Mouse (Mus musculus): ENCODE results near the gene Crb2.
A peak's percentile ranks its signal among the peaks of the same experiment; 100 is the strongest.

The Crb2 gene

DNA sequence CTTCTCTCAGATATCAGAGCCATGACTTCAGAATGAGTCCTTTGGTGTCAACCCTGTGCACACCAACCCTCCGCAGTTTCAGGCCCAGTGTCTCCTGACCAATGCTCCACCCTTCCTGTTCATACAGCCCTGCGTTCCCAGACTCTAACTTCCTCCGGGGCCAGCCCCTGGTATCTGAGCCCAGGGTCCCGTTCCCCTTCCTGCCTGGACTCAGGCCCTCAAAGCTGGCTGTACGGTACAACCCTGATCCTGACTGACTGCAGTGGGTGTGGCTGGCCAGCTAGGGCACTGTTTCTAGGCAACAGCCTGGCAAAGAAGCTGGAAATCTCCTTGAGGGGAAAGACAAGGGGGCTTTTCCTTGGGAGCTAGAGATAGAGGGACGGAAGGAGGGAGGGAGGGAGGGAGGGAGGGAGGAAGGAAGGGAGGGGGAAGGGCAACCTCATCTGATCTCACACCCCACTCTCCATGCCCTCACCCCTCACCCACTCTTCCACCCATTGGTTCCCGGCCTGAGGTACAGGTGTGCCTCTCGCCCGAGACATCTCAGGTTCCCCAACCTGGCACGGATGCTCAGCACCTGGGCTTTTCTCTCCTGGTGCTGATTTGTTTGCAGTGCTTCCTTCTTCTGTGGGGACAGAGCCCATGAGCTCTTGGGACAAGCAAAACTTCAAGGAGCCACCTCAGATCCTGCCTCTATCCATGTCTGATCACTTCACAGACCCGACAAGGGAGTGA, 9.9 kb upstream of the Crb2 start:
- DNase-seq (ENCODE audit: low read depth, low spot score), result peak; percentile 63

DNA sequence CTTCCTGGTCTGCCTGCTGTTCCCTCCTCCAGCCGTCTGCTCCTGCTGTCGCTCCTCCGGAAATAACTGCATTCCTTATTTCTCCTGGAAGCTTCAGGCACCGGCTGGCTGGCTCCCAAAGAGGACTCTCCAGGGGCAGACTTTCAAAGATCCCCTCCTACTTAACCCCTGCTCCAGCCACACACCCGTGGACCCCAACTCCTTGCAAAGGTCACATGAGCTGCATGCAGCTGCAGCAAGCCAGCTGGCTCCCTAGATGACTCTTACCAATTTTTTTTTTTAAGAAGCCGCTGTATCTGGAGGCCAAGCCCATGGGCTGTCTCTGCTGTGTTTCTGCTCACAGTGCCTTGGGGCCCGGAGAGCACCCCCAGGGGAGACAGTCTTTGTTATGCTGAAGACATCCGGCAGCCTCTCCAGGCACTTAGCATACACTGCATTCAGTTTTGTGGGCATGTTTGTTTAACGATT, 8.9 kb upstream of the Crb2 start:
- peak; percentile 80 for DNase-seq (ENCODE audit: low read depth, low spot score)

DNA sequence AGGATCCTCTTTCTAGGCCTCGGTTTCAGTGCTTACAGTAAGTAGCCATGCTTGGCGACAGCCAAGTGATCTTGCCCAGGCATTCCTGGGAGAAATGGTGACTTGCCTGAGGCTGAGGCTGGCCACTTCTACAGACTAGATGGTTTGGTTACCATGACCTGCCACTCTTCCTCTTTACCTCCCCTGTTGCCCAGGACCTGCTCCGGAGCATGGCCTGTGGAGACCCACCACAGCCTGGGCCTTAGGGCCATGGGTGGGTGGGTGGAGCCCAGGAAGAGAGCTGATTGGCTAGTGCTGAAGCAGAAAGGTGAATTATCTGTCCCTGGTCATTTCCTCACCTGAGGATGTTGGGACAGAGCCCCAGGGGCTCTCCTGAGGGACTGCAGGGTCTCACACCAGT, 8.3 kb upstream of the Crb2 start:
- no peak for DNase-seq (ENCODE audit: low read depth, low spot score)

DNA sequence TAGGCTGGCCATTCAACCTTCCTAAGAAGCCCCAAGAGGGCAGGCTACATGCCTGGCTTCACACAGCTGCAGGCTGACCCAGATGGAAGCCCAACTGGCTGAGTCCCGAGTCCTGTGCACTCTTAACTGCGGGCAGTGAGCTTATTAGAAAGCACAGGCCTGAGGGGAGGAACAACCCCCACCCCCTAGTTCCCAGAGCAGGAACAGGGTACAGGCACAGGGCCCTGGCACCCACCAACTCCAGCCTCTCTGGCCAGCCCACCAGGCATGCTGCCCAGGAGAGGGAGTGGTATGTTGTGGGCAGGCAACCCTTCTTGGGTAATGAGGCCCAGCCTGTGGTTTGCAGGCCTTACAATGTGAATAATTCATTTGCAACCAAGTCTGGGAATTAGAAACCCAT, 7.1 kb upstream of the Crb2 start:
- peak; percentile 74 for DNase-seq (ENCODE audit: low read depth, low spot score)

DNA sequence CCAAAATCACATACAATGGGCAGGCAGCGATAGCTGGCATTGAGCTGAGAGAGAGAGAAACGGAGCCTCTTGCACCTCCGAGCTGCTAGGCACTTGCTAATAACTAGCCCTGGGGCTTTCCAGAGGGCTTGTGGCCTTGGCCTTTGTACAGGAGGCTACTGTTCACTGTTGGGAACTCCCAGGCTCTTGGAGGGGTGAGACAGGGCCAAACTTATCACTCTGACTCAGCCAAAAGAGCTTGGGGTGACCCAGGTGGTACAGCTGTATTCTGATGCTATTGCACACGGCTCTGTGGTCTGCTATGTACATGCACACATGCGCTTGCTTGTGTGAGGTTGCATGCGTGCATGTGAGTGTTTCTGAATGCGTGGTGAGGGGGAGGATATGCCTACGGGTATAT, 6.3 kb upstream of the Crb2 start:
- peak; percentile 83 for DNase-seq (ENCODE audit: low read depth, low spot score)

DNA sequence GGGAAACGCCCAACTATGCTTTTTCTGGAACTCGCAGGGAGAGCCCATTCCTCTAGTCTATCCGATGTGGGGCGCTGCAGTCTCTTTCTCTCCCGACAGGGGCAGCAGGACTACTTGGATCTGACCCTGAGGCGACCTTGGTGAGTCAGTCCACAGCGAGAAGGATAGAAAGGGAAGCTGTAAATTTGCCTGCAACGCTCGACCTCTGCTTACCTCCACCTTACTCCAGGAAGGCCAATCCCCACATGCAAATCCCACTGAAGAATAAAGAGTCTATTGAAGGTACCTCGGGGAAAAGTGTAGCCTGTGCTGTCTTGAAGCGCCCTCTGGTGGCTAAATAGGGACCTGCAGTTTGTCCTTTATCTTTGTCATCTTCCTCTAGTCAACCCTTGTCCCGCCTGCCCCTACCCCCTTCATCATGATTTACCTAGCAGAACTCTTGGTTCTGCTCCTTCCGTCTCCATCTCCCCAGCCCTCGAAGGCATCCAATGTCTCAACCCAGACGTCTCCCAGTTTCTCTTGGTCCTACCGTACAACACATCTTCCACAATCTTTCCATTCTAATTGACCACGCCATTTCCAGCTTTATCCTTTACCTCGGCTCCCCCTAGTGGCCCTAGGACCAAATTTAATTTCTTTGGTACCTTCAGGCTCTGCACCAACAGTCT, 4.3 kb upstream of the Crb2 start:
- DNase-seq (ENCODE audit: low read depth, low spot score), result peak; percentile 94

DNA sequence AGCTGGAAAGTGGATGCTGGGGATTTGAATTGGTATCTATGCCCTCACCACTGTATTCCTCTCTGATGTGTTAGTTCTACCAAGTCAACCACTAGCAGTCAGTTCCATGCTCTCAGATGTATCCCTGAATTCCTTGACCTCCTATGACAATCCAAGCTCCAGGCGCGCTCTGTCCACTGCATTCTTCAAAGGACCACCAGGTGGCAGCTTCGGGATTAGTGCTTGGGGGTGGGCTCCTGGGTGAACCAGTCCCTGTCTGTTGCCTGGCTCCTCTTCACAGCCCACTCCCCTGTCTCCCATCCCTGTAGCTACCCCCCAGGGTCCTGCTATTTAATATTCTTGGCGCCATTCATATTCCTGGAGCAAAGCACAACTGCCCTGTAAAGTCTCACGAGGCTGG, 1.5 kb upstream of the Crb2 start:
- no peak for DNase-seq (ENCODE audit: low read depth, low spot score)

DNA sequence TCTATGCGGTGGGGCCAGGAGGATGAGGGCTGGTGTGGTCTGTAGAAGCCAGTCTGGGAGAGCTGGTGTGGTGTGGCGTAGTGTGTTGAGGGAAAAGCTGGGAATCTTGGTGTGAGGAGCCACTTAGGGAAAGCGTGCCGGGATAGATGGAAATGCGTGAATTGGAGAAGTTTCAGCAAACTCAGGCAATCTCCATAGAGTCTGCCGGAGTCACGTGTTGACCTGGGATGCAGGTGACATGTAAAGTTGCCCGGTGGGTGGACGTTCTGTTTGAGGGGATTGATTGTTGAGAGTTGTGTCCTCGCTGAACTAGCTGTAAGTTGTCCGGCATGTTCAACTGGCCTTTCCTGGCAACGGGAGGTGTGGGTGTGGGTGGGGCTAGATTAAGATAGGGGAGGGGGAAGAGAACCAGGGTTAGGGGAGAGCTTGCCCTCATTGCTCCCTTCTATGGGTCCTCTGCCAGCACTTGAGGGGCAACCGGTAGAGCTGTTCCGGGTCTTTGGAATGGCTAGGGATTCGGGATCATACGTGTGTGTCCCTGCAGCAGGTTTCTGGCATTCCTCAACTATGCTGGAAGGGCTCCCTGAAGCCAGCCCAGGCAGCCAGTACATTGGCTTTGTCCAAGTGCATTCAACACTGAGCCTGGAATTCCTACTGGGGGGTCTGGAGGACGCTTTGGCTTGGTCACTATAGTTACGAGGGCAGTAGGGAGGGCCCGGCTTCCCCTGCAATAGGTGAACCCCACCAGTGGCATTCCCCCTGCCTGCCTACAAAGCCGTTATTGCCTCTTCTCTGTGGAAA, 762 bp downstream of the Crb2 start:
- no peak for DNase-seq (ENCODE audit: low read depth, low spot score)

DNA sequence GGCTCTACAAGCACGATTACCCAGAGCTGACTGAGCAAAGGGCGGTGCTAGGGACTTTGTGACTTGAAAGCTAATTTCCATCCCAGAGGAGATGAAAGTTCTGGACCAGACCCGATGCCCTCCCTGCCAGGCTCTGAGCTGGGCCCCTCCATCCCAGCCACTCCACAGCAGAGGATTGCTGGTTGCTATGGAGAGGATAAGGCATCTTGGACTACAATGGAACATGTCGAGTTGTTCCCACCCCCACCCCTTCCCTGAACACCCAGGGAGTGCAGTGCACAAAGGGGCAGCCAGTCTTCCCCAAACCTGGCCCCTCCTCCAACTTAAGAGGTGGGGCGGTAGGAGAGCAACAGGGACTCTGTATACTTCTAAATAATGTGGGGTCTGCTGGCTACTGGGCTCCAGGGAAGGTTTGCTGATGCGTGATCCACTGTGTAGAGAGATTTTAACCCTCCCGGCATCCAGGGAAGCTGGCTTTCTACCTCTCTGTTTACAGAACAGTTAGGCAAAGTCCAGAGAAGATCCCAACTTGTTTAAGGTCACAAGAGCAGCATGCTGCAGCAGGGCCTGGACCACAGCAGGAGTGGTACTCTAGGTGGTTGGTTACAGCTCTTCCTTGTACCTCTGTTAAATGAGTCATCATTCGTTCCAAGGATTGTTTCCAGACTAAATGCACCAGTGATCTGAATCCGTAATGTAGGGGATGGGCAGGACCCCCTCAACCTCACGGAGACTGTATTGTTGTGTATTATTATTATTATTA, 2.1 kb downstream of the Crb2 start:
- no peak for DNase-seq (ENCODE audit: low read depth, low spot score)

DNA sequence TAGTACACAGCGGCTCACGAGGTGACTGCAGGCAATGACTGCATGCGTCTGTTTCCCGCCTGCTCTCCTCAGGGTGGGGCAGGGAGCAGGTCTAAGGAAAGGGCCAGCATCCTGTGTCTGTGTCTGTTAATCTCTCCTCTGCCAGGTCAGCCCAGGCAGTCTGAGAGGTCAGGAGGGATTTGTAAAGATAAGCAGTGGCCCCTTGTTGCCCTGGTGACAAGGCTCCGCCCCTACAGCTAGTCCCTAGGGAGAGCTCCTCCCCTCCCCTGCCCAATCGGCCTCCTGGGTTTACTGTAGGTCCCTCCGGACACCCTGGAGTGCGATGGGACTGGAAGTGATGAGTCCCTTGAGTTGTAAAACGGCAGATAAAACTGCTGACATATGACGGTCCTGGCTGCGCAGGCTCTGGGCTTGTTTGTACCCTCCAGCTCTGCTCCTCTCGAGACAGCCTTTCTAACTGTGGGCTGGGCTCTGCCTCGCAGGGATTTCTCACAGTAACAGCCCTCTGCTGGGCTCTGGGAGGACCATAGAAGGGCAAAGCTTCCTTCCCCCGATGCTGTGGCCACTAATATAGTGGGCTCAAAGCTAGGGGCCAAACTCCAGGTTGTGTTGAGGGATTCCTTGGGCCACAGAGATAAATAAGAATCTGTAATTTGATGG, 4.4 kb downstream of the Crb2 start:
- peak; percentile 50 for DNase-seq (ENCODE audit: low read depth, low spot score)

DNA sequence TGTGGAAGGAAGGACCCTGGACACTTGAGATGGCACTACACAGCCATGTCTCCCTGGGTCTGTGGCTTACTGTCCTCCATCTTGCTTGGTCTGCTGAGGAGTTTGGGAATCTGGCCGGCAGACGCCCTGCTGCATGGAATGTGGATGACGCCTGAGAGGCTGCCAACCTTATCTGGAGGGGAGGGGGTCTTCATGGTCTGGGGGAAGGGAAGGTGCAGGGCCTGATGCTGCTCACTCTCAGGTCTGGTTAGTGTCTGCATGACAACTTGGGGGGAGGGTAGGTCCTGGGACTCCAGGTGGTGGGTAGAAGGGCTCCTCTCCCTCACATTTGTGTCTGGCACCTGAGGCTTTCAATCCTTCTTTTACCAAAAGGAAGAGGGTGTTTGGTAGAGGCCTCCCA, 5.4 kb downstream of the Crb2 start:
- no peak for DNase-seq (ENCODE audit: low read depth, low spot score)

DNA sequence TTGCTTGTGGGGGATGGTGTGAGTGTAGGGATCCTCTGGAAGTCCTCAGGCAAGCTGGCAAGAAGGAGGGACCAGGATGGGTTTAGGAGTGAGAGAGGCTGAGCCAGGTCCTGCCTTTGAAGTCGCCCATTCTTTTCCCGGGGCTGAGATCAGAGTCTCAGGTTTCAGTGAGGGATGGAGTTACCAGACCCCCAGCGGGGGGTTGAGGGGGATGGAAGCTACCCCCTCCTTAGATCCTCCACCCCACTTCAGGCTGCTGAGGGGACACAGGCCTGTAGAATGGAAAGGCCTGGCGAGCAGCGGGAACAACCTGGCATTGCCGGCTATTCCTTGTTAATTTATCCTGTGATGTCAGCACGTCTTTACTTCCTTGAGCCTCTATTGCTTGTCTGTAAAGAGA, 6.0 kb downstream of the Crb2 start:
- no peak for DNase-seq (ENCODE audit: low read depth, low spot score)

DNA sequence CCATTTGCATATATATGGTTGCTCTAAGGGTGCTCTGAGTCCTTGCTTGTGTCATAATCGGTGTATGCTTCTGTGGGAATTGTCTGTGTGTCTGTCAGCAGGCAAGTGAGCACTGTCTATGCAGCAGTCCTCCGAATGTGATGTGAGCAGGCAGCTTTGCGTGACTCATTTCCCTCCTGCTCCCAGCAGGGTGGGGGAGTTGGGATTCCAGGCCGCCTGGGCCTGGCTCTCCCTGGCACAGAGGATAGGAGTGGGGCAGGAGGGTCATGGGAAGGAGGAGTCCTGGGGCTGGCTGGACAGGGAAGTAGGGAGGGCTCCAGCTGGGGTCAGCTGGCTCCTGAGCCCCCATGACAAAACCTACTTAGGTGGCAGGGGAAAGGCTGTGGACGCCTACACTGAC, 8.4 kb downstream of the Crb2 start:
- DNase-seq (ENCODE audit: low read depth, low spot score), result no peak

DNA sequence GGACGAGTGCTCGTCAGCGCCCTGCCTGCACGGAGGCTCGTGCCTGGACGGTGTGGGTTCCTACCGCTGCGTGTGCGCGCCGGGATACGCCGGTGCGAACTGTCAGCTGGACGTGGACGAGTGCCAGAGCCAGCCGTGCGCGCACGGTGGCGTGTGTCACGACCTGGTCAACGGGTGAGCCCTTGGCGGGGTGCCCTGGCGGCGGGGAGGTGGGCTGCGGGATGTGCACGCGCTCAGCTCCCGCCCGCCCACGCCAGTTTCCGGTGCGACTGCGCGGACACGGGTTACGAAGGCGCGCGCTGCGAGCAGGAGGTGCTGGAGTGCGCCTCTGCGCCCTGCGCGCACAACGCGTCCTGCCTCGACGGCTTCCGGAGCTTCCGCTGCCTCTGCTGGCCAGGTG, 10.4 kb downstream of the Crb2 start:
- DNase-seq (ENCODE audit: low read depth, low spot score), result peak; percentile 15

DNA sequence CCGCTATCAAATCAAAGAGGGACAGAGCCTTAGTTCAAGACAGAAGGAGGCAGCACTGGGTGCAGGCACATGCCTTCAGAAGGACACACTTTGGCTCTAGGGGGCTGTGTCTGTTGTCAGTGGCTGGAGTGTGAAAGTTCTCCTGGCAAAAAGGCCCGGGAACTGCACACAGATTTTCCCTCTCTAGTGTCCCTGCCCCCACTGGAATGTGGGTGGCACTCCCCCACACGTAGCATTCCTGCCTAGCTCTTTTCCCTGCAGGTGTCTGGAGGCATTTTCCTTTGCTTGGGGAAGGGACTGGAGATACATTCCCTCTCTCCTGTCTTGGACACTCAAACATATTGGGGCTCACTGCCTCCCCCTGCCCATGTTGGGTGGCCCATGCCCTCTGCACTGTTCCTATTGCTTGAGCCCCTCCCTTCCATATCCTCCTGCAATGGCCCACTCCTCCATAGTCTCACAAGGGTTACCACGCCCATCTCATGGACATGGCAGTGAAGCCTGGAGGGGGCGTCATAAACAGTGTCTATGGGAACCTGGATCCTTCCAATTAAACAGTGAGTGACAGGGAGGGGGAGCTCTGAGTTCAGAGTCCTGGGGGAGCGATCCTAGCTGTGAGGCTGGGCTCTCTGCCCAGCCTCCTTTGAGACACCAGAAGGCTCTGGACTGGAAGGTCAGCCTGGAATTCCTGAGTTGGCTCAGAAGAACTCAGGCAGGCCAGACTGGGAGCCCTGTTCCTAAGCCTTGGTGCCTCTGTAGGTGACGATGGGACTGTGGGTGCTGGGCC, 12.3 kb downstream of the Crb2 start:
- DNase-seq (ENCODE audit: low read depth, low spot score), result no peak

DNA sequence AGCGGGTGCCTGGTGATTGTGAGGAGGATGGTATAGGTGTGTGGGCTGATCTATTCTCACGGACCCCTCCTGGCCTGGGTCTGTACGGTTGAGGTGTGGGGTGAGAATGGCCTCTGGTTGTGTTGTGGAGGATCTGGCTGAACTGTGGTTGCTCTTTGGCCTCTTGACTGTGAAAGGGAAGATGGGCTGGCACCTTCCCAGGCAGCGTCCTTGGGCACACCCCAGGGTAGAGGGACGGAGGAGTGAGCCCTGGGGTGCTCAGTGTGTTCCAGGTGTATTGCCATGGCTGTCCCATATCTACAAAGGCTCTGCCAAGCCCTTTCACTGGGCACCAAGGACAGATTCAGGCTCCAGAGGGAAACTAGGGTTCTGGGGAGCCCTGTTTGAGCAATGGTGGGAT, 13.0 kb downstream of the Crb2 start:
- no peak for DNase-seq (ENCODE audit: low read depth, low spot score)

DNA sequence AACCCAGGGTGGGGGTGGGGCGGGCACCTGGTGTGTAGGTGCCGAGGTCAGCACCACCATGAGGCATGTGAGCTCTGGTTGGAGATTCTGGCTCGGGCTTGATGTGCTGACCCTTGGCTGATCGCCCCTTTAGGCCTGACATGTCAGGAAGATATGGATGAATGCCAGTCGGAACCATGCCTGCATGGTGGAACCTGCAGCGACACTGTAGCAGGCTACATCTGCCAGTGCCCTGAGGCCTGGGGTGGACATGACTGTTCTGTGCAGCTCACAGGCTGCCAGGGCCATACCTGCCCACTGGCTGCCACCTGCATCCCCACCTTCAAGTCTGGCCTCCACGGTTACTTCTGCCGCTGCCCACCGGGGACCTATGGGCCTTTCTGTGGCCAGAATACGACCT, 13.9 kb downstream of the Crb2 start:
- no peak for DNase-seq (ENCODE audit: low read depth, low spot score)

DNA sequence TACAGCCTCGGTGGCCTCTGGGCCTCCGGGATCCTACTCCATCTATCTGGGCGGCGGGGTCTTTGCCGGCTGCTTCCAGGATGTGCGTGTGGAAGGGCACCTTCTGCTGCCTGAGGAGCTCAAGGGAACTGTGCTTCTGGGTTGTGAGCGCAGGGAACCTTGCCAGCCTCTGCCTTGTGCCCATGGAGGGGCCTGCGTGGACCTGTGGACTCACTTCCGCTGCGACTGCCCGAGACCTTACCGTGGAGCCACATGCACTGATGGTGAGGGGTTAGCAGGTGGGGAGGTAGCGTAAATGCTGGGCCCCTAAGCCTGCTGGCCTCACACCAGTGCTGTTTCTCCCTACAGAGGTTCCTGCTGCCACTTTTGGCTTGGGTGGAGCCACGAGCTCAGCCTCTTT, 14.7 kb downstream of the Crb2 start:
- DNase-seq (ENCODE audit: low read depth, low spot score), result no peak

DNA sequence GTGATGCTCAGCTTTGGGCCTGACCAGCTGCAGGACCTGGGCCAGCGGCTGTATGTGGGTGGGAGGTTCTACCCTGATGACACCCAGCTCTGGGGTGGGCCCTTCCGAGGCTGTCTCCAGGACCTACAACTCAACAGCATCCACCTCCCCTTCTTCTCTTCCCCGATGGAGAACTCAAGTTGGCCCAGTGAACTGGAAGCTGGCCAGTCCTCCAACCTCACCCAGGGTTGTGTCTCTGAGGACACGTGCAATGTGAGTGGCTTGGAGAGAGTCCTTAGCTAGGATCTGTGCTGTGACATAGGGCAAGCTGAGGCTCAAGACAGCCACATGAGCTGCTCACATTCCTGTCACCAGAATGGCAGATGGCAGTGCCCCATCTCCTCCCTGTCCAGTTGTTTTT, 15.3 kb downstream of the Crb2 start:
- no peak for DNase-seq (ENCODE audit: low read depth, low spot score)

DNA sequence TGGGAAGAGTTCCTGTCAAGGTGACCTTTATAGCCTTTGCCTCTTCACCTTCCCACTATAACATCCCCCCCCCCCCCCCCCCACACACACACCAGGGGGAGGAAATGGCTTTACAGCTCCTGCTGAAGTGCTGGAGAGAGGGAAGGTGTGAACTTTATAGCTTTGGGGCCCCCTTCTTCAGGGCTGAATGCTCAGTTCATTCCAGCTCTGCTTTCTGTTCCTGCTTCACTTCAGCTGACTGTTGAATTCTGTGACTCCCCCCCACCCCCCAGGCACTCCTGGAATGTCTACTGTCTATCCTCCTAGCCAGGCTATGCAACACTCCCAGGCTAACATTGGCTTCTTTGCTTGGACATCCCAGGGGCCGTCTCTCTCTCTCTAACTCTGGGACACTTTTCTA, 20.0 kb downstream of the Crb2 start:
- DNase-seq (ENCODE audit: low read depth, low spot score), result no peak

DNA sequence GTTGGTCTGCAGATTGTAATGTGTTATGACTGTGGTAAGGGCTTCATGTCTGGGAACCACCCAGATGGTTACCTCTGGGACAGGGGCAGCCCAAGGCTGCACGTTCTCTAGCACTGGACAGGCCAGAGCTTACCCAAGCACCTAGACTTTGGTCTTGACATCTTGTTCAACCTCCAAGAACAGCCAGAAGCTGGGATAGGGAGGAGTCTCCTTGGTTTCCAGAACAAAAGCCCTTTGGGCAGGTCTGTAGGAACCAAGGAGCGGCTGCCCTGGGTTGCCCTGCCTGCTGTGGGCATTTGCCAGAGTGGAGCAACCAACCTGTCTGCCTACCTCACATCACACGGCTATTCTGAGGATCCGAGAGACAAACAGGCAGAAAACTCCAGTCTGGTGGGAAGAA, 21.0 kb downstream of the Crb2 start:
- no peak for DNase-seq (ENCODE audit: low read depth, low spot score)
